Mouse (Mus musculus): ENCODE measurements around the gene Gm45716. TPM values are rescaled to one million over a fixed set of nuclear protein-coding genes. Genes with fewer than 3 reads are reported as not detected.

Gene Gm45716
- 16.0 TPM for polyA plus RNA-seq (2014; fragmentation: Illumina TruSeq; extraction: RNeasy Lipid Tissue Mini Kit (QIAGEN cat#74804); ENCODE audit: low read depth, low replicate concordance)

GRCm38 (mm10) chr11:90187441-90187840 lies at the start of gene Gm45716:
Gm45716 (plus strand) TSS chr11:90187683.

GRCm38 (mm10) chr11:90249025-90249650 lies 61.7 kb downstream of the Gm45716 start, which contains the start of gene Mmd:
Mmd (plus strand) TSS chr11:90249456.

Other genes with a start within 250 kb of the Gm45716 start
- 102 TPM for gene Pctp, start 184.8 kb upstream of the Gm45716 start, polyA plus RNA-seq (2014; fragmentation: Illumina TruSeq; extraction: RNeasy Lipid Tissue Mini Kit (QIAGEN cat#74804); ENCODE audit: low read depth, low replicate concordance)
- 0.72 TPM for gene Tmem100, start 157.3 kb upstream of the Gm45716 start, polyA plus RNA-seq (2014; fragmentation: Illumina TruSeq; extraction: RNeasy Lipid Tissue Mini Kit (QIAGEN cat#74804); ENCODE audit: low read depth, low replicate concordance)
- 382 TPM for gene Mmd, start 61.8 kb downstream of the Gm45716 start, polyA plus RNA-seq (2014; fragmentation: Illumina TruSeq; extraction: RNeasy Lipid Tissue Mini Kit (QIAGEN cat#74804); ENCODE audit: low read depth, low replicate concordance)
- gene Hlf, start 203.2 kb downstream of the Gm45716 start, polyA plus RNA-seq (2014; fragmentation: Illumina TruSeq; extraction: RNeasy Lipid Tissue Mini Kit (QIAGEN cat#74804); ENCODE audit: low read depth, low replicate concordance), result 33.1 TPM